Mouse (Mus musculus): Measurements from ENCODE around the gene Dtx3l. TPM values are rescaled to one million over a fixed set of nuclear protein-coding genes. Genes with fewer than 3 reads are reported as not detected.

Gene Dtx3l
- polyA plus RNA-seq (2012; rRNA removed), result 4.9 and 5.4 TPM in 2 replicates

DNA sequence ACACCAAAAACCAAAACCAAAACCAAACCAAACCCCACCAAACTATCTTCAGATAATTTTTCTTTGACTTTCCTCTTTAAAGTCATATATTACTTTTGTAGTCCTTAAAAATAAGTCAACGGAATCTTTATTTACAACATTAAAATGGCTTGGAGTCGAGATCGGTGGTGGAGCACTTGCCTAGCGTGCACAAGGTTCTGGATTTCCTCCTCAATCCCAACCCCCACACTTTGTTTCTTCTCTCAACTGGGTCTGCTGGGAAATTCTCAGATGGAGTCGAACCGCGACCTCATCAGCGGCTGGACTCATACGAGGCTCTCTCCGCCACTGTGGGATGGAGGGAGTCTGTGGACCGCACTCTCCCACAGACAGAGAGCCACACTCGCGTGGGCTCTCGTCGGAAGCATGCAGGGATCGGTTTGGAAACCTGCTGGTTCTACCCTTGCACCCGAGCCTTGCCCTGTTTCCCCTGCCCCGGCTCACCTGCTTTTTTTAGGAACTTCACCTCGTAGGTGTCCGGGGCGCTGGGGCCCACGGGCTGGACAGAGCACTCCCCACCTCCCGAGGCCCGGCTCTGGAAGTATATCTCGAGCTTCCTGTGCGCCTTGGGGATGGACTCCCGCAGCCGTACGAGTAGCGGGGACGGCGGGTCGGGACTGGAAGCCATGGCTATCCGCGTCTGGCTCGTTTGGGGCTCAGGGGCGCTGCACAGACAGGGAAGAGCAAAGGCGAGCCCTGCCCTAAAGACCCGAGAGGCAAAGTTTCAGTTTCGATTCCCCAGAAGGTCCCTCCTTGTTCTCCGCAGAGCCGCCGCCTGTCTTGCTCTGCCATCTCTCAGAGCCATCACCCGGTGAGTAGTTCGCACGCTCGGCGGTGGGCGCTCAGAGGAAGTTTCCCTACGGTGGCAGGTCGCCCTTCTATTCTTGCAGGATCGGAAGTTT lies at the start of gene Dtx3l, which contains the start of gene Parp9:
TSS of gene Dtx3l (minus strand) at position 941 of the 941 bp plus-strand sequence.
TSS of gene Parp9 (plus strand) at position 260 of the 941 bp plus-strand sequence.

DNA sequence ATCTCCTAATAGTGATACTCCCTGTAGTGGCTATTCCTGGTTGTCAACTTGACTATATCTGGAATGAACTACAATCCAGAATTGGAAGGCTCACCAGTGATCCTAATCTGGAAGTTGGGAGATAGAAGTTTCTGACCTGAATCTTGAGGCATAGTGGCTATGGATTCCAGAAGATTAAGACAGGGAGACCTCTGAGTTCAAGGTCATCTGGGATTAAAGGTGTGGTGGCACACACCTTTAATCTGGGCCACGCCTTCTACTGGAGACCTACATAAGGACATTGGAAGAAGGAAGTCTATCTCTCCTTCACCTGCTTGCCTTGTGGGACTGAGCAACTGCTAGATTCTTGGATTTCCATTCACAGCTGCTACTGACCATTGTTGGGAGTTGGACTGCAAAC lies 39.5 kb upstream of the Dtx3l start, which contains the start of gene Kpna1:
TSS of gene Kpna1 (plus strand) at position 301 of the 400 bp plus-strand sequence.

Other genes starting within 250 kb of the Dtx3l start
- 54.9 and 66.2 TPM in 2 replicates for gene Dirc2, start 169.8 kb downstream of the Dtx3l start, polyA plus RNA-seq (2012; rRNA removed)
- 6.5 and 6.7 TPM in 2 replicates for gene Hspbap1, start 168.8 kb downstream of the Dtx3l start, polyA plus RNA-seq (2012; rRNA removed)
- 2.5 and 3.2 TPM in 2 replicates for gene Parp14, start 67.6 kb downstream of the Dtx3l start, polyA plus RNA-seq (2012; rRNA removed)
- gene Parp9, start 681 bp downstream of the Dtx3l start, polyA plus RNA-seq (2012; rRNA removed), result 2.9 and 3.0 TPM in 2 replicates
- 3.6 and 3.8 TPM in 2 replicates for gene Kpna1, start 39.6 kb upstream of the Dtx3l start, polyA plus RNA-seq (2012; rRNA removed)
- 1.3 TPM in 2 replicates for gene Wdr5b, start 102.0 kb upstream of the Dtx3l start, polyA plus RNA-seq (2012; rRNA removed)
- gene Fam162a, start 132.4 kb upstream of the Dtx3l start, polyA plus RNA-seq (2012; rRNA removed), result 39.3 and 55.3 TPM in 2 replicates
- gene Ccdc58, start 132.5 kb upstream of the Dtx3l start, polyA plus RNA-seq (2012; rRNA removed), result 2.7 and 4.7 TPM in 2 replicates
- gene Csta1, start 192.1 kb upstream of the Dtx3l start, polyA plus RNA-seq (2012; rRNA removed), result not detected in 2 replicates
- not detected in 2 replicates for gene Stfa2l1, start 217.7 kb upstream of the Dtx3l start, polyA plus RNA-seq (2012; rRNA removed)
- gene Gm5483, start 245.1 kb upstream of the Dtx3l start, polyA plus RNA-seq (2012; rRNA removed), result not detected in 2 replicates

All from ovary, adult 2 months (tissue).